Mouse (Mus musculus): ENCODE measurements at regions not wholly inside any gene's neighbourhood (a gene's known extent, or its start where the extent isn't known, plus 50 kb on each side); places are given as distances from the start of the nearest gene placed in this dataset.

GRCm38 (mm10) chr5:144643438-144643837 is 97.7 kb downstream of the Nptx2 start:
- H3K27ac ChIP-seq: no peak overlapping the region
- H3K27me3 ChIP-seq (ENCODE audit: control insufficient read depth, insufficient read depth, low read length): no peaks in the 10 kb centered on the region
- TF ChIP-seq EP300 (IDR thresholded peaks at IDR 0.05; ENCODE audit: insufficient read depth, low read depth, low read length): no peak
- H3K4me3 ChIP-seq: no peak overlapping the region
- WGBS: 51% methylated on average over 2 of the region's 2 CpGs
- H3K9ac ChIP-seq (ENCODE audit: low read depth, low read length): no peak overlapping the region
- no peaks in the 10 kb centered on the region for H3K4me1 ChIP-seq (ENCODE audit: control insufficient read depth, insufficient read depth, low read length)
- no peak for DNase-seq
- H3K79me2 ChIP-seq (replicated peaks; ENCODE audit: control insufficient read depth, insufficient read depth, low read length): no peaks in the 10 kb centered on the region
- H3K36me3 ChIP-seq (ENCODE audit: control insufficient read depth, insufficient read depth, low read length): no peaks in the 10 kb centered on the region
- intact Hi-C loops (cut with DNase I): no loop called here

GRCm38 (mm10) chr5:144645367-144645766 is 99.7 kb downstream of the Nptx2 start:
- WGBS: 37% methylated on average over 3 of the region's 3 CpGs
- Histone ChIP-seq H3K27me3 (ENCODE audit: control insufficient read depth, insufficient read depth, low read length) (no peaks in the 10 kb centered on the region), H3K9ac (ENCODE audit: low read depth, low read length) (no peak overlapping the region), H3K4me3 (no peak overlapping the region), H3K36me3 (ENCODE audit: control insufficient read depth, insufficient read depth, low read length) (no peaks in the 10 kb centered on the region), H3K79me2 (replicated peaks; ENCODE audit: control insufficient read depth, insufficient read depth, low read length) (no peaks in the 10 kb centered on the region), H3K4me1 (ENCODE audit: control insufficient read depth, insufficient read depth, low read length) (no peaks in the 10 kb centered on the region), H3K27ac (no peak overlapping the region)
- TF ChIP-seq EP300 (IDR thresholded peaks at IDR 0.05; ENCODE audit: insufficient read depth, low read depth, low read length): no peak
- no peak for TF ChIP-seq POLR2A (IDR thresholded peaks at IDR 0.05; ENCODE audit: insufficient read depth, low read depth, low read length)
- TF ChIP-seq CTCF (IDR thresholded peaks at IDR 0.05): no peak
- no peak for DNase-seq
- intact Hi-C loops (cut with DNase I): no loop called here

GRCm38 (mm10) chr5:144647311-144648104 is 101.8 kb downstream of the Nptx2 start:
- Histone ChIP-seq H3K36me3 (ENCODE audit: control insufficient read depth, insufficient read depth, low read length) (no peaks in the 10 kb centered on the region), H3K4me3 (no peak overlapping the region), H3K79me2 (replicated peaks; ENCODE audit: control insufficient read depth, insufficient read depth, low read length) (no peaks in the 10 kb centered on the region), H3K4me1 (ENCODE audit: control insufficient read depth, insufficient read depth, low read length) (no peaks in the 10 kb centered on the region), H3K27me3 (ENCODE audit: control insufficient read depth, insufficient read depth, low read length) (no peaks in the 10 kb centered on the region), H3K9ac (ENCODE audit: low read depth, low read length) (no peak overlapping the region), H3K27ac (no peak overlapping the region)
- intact Hi-C loops (cut with DNase I): no loop called here
- no peak for DNase-seq
- TF ChIP-seq EP300 (IDR thresholded peaks at IDR 0.05; ENCODE audit: insufficient read depth, low read depth, low read length) (no peak), POLR2A (IDR thresholded peaks at IDR 0.05; ENCODE audit: insufficient read depth, low read depth, low read length) (no peak), CTCF (IDR thresholded peaks at IDR 0.05) (no peak)
- WGBS: 75% methylated on average over 12 of the region's 12 CpGs

GRCm38 (mm10) chr5:144652231-144652630 is 106.5 kb downstream of the Nptx2 start:
- no peak overlapping the region for H3K27ac ChIP-seq
- 27% methylated on average over 5 of the region's 5 CpGs for WGBS
- intact Hi-C loops (cut with DNase I): no loop called here
- no peak overlapping the region for H3K9ac ChIP-seq (ENCODE audit: low read depth, low read length)
- TF ChIP-seq CTCF (IDR thresholded peaks at IDR 0.05) (no peak), EP300 (IDR thresholded peaks at IDR 0.05; ENCODE audit: insufficient read depth, low read depth, low read length) (no peak), POLR2A (IDR thresholded peaks at IDR 0.05; ENCODE audit: insufficient read depth, low read depth, low read length) (no peak)
- DNase-seq: no peak
- H3K36me3 ChIP-seq (ENCODE audit: control insufficient read depth, insufficient read depth, low read length): no peaks in the 10 kb centered on the region
- no peaks in the 10 kb centered on the region for H3K27me3 ChIP-seq (ENCODE audit: control insufficient read depth, insufficient read depth, low read length)
- no peaks in the 10 kb centered on the region for H3K79me2 ChIP-seq (replicated peaks; ENCODE audit: control insufficient read depth, insufficient read depth, low read length)
- no peak overlapping the region for H3K4me3 ChIP-seq
- H3K4me1 ChIP-seq (ENCODE audit: control insufficient read depth, insufficient read depth, low read length): no peaks in the 10 kb centered on the region

- Histone ChIP-seq H3K4me3 (no peak overlapping the region), H3K27ac (no peak overlapping the region), H3K79me2 (replicated peaks; ENCODE audit: control insufficient read depth, insufficient read depth, low read length) (no peaks in the 10 kb centered on the region), H3K9ac (ENCODE audit: low read depth, low read length) (no peak overlapping the region), H3K27me3 (ENCODE audit: control insufficient read depth, insufficient read depth, low read length) (no peaks in the 10 kb centered on the region; the same call in 1 of the 2 replicates), H3K36me3 (ENCODE audit: control insufficient read depth, insufficient read depth, low read length) (no peaks in the 10 kb centered on the region), H3K4me1 (ENCODE audit: control insufficient read depth, insufficient read depth, low read length) (no peaks in the 10 kb centered on the region)
- TF ChIP-seq EP300 (IDR thresholded peaks at IDR 0.05; ENCODE audit: insufficient read depth, low read depth, low read length): no peak
- 0 out of 2 replicates have a peak, but pooled peaks have one; percentile 7 for TF ChIP-seq CTCF (IDR thresholded peaks at IDR 0.05)
- no peak for DNase-seq
- intact Hi-C loops (cut with DNase I): no loop called here
- 74% methylated on average over 3 of the region's 3 CpGs for WGBS
Measured at GRCm38 (mm10) chr5:144662031-144662430, 99.6 kb downstream of the Tmem130 start.

GRCm38 (mm10) chr5:144663981-144664380 is 97.6 kb downstream of the Tmem130 start:
- no peak for DNase-seq
- TF ChIP-seq EP300 (IDR thresholded peaks at IDR 0.05; ENCODE audit: insufficient read depth, low read depth, low read length) (no peak), CTCF (IDR thresholded peaks at IDR 0.05) (no peak), POLR2A (IDR thresholded peaks at IDR 0.05; ENCODE audit: insufficient read depth, low read depth, low read length) (no peak)
- Histone ChIP-seq H3K4me3 (no peak overlapping the region), H3K27me3 (ENCODE audit: control insufficient read depth, insufficient read depth, low read length) (no peaks in the 10 kb centered on the region; the same call in 1 of the 2 replicates), H3K27ac (no peak overlapping the region), H3K9ac (ENCODE audit: low read depth, low read length) (no peak overlapping the region), H3K4me1 (ENCODE audit: control insufficient read depth, insufficient read depth, low read length) (no peaks in the 10 kb centered on the region), H3K79me2 (replicated peaks; ENCODE audit: control insufficient read depth, insufficient read depth, low read length) (no peaks in the 10 kb centered on the region), H3K36me3 (ENCODE audit: control insufficient read depth, insufficient read depth, low read length) (no peaks in the 10 kb centered on the region)
- intact Hi-C loops (cut with DNase I): no loop called here
- 77% methylated on average over 9 of the region's 9 CpGs for WGBS
